Mouse (Mus musculus) MEL (cell line): ENCODE data around the gene Ube2g2. TPM values are rescaled to one million over a fixed set of nuclear protein-coding genes. Genes with fewer than 3 reads are reported as not detected.
A peak's percentile ranks its signal among the peaks of the same experiment; 100 is the strongest.

Experiments
- DNase-seq: peaks from one replicate; pipeline ENCODE4 v3.0.0; 2011; ENCODE audit warnings: low read depth, low spot score
- H3K27ac ChIP-seq: 2 replicates; pipeline ENCODE4 v1.5.1; 2012; ENCODE audit warnings: low read depth, mild to moderate bottlenecking, control low read depth, low read length, moderate library complexity; ENCODE audit not compliant: control insufficient read depth
- H3K27me3 ChIP-seq, 2 experiments: fragments of 150-350 bp in 1 of 2; sonication (generic) in 1 of 2; 2 replicates each; pipeline ENCODE4 v1.6.1; 2012; ENCODE audit warnings: low read length in 2 of 2, mild to moderate bottlenecking in 2 of 2, improper control_type of control experiment in 1 of 2, moderate library complexity in 1 of 2; ENCODE audit not compliant: insufficient read depth in 2 of 2, control insufficient read depth in 1 of 2
- H3K36me3 ChIP-seq, 2 experiments: 2 replicates each; pipeline ENCODE4 v1.6.1; 2012 to 2014; ENCODE audit warnings: low read length in 2 of 2, improper control_type of control experiment in 1 of 2, inconsistent platforms in 1 of 2, mild to moderate bottlenecking in 1 of 2; ENCODE audit not compliant: insufficient read depth in 2 of 2, control insufficient read depth in 1 of 2
- H3K4me1 ChIP-seq, 2 experiments: fragments of 150-350 bp in 1 of 2; sonication (generic) in 1 of 2; 2 replicates each; pipeline ENCODE4 v1.6.1; 2012; ENCODE audit warnings: low read length in 2 of 2, improper control_type of control experiment in 1 of 2, mild to moderate bottlenecking in 1 of 2; ENCODE audit not compliant: insufficient read depth in 2 of 2, control insufficient read depth in 1 of 2
- H3K4me3 ChIP-seq, 2 experiments: fragments of 150-350 bp in 1 of 2; sonication (generic) in 1 of 2; 2 replicates each; pipeline ENCODE4 v1.5.1; 2012; ENCODE audit warnings: low read depth in 2 of 2, low read length in 2 of 2, mild to moderate bottlenecking in 2 of 2, moderate library complexity in 2 of 2, control low read depth in 1 of 2, improper control_type of control experiment in 1 of 2; ENCODE audit not compliant: control insufficient read depth in 1 of 2, insufficient read depth in 1 of 2
- H3K79me2 ChIP-seq: 2 replicates; pipeline ENCODE4 v1.6.1; 2012; ENCODE audit warnings: mild to moderate bottlenecking, low read length, moderate library complexity; ENCODE audit not compliant: control insufficient read depth, poor library complexity, insufficient read depth
- H3K9ac ChIP-seq: 2 replicates; pipeline ENCODE4 v1.6.1; 2012; ENCODE audit warnings: low read depth, mild to moderate bottlenecking, control low read depth, low read length, moderate library complexity; ENCODE audit not compliant: control insufficient read depth, poor library complexity, severe bottlenecking
- H3K9me3 ChIP-seq: fragments of 150-350 bp; sonication (generic); replicated peaks from 2 replicates; pipeline ENCODE4 v1.6.1; 2012; ENCODE audit warnings: mild to moderate bottlenecking, low read length, improper control_type of control experiment, moderate library complexity; ENCODE audit not compliant: insufficient read depth
- CTCF ChIP-seq, 3 experiments: IDR thresholded peaks in 2 of 3; conservative IDR thresholded peaks in 1 of 3; 2 replicates each; pipeline ENCODE4 v1.5.1; 2011 to 2012; ENCODE audit warnings: low read length in 3 of 3, low read depth in 2 of 3, mild to moderate bottlenecking in 2 of 3, improper control_type of control experiment in 1 of 3, inconsistent platforms in 1 of 3, mixed read lengths in 1 of 3, moderate library complexity in 1 of 3; ENCODE audit not compliant: control insufficient read depth in 1 of 3, insufficient read depth in 1 of 3, poor library complexity in 1 of 3, severe bottlenecking in 1 of 3
- ETS1 ChIP-seq: IDR thresholded peaks from 2 replicates; pipeline ENCODE4 v1.6.1; 2012; ENCODE audit warnings: low read depth, mild to moderate bottlenecking, inconsistent platforms, low read length, improper control_type of control experiment, moderate library complexity
- HCFC1 ChIP-seq: IDR thresholded peaks from 2 replicates; pipeline ENCODE4 v1.6.1; 2012; ENCODE audit warnings: low read depth, mild to moderate bottlenecking, inconsistent platforms, low read length, improper control_type of control experiment, moderate library complexity
- MAFK ChIP-seq: IDR thresholded peaks from 2 replicates; pipeline ENCODE4 v1.6.1; 2011; ENCODE audit warnings: low read depth, mild to moderate bottlenecking, low read length, improper control_type of control experiment, borderline replicate concordance
- MEF2A ChIP-seq: IDR thresholded peaks from 2 replicates; pipeline ENCODE4 v1.6.1; 2014; ENCODE audit warnings: low read depth, mild to moderate bottlenecking, inconsistent platforms, low read length, improper control_type of control experiment; ENCODE audit not compliant: poor library complexity, insufficient replicate concordance, severe bottlenecking; ENCODE audit errors: extremely low read depth
- MXI1 ChIP-seq: IDR thresholded peaks from 2 replicates; pipeline ENCODE4 v1.6.1; 2011; ENCODE audit warnings: mild to moderate bottlenecking, low read depth, low read length, improper control_type of control experiment
- RCOR1 ChIP-seq: IDR thresholded peaks from 2 replicates; pipeline ENCODE4 v1.6.1; 2012; ENCODE audit warnings: low read depth, mild to moderate bottlenecking, inconsistent platforms, low read length, improper control_type of control experiment
- SMC3 ChIP-seq: IDR thresholded peaks from 2 replicates; pipeline ENCODE4 v1.6.1; 2011; ENCODE audit warnings: low read depth, low read length, improper control_type of control experiment
- ZKSCAN1 ChIP-seq: IDR thresholded peaks from 2 replicates; pipeline ENCODE4 v1.6.1; 2012; ENCODE audit warnings: low read depth, mild to moderate bottlenecking, inconsistent platforms, low read length, improper control_type of control experiment, moderate library complexity
- ZNF384 ChIP-seq: IDR thresholded peaks from 2 replicates; pipeline ENCODE4 v1.6.1; 2012; ENCODE audit warnings: low read depth, mild to moderate bottlenecking, inconsistent platforms, low read length, improper control_type of control experiment
- polyA plus RNA-seq, 2 experiments: library from polyadenylated mRNA; stranded (reverse) in 1 of 2; unstranded in 1 of 2; fragments of >175 nt in 1 of 2; fragments of >200 nt in 1 of 2; gene quantifications; 2 replicates each; pipeline versions ENCODE4 v1.2.1 to v1.2.4; 2012; ENCODE audit warnings: low replicate concordance in 2 of 2, low read depth in 1 of 2; ENCODE audit not compliant: insufficient read length in 2 of 2, insufficient read depth in 1 of 2, missing spikeins in 1 of 2
- total RNA-seq: library from RNA; depleted of rRNA; stranded (reverse); fragments of 300-350 nt; gene quantifications from 2 replicates; pipeline ENCODE4 v1.2.3, GENCODE M21; 2012

Gene Ube2g2
- total and polyA plus RNA-seq, 3 experiments, result 62.4 to 112 TPM; not detected in 1

- no peak overlapping the region for H3K27ac ChIP-seq
- H3K9ac ChIP-seq, result no peak overlapping the region
- TF ChIP-seq MEF2A (no peak), ETS1 (no peak), CTCF (IDR thresholded peaks at IDR 0.05 in 2 of 3, conservative IDR thresholded peaks at IDR 0.05 in 1 of 3; ENCODE audit: control insufficient read depth in 1 of 3, insufficient read depth in 1 of 3, low read depth in 2 of 3, low read length in 3 of 3, poor library complexity in 1 of 3, severe bottlenecking in 1 of 3) (no peak), SMC3 (no peak), HCFC1 (no peak), MAFK (peak; percentile 65; the same call in 1 of the 2 replicates)
- H3K4me1 ChIP-seq, result no peaks in the 10 kb centered on the region
- H3K4me3 ChIP-seq, result no peak overlapping the region
- H3K79me2 ChIP-seq, result no peaks in the 10 kb centered on the region; the same call in 1 of the 2 replicates
- H3K27me3 ChIP-seq, result no peaks in the 10 kb centered on the region
- no peaks in the 10 kb centered on the region for H3K9me3 ChIP-seq
- H3K36me3 ChIP-seq, result peaks cover 0 to 27% of the 10 kb centered on the region in 2 experiments; a peak in 2 of 4 replicates
- DNase-seq, result no peak
These were observed 6.4 kb upstream of the Ube2g2 start for GRCm38 (mm10) chr10:77615647-77616046.

DNA sequence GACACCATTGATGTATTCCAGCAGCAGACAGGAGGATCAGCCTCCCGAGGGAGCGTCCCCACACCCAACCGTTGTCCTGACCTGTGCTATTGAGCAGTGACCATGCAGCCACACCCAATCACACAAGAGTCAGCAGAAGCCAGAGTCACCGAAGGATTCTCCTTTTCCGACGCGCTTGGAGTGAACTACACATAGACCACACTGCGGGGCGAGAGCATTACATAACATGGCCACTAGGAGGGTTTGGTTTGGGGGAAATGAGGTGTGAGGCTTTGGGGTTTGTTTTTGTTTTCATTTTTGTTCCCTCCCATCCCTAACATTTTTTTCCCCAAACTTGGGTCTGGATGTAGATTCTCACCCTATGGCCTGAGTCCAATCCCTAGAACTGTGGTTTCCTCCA lies 5.9 kb upstream of the Ube2g2 start:
- no peak overlapping the region for H3K4me3 ChIP-seq
- no peak for DNase-seq
- no peaks in the 10 kb centered on the region for H3K4me1 ChIP-seq
- H3K9me3 ChIP-seq, result no peaks in the 10 kb centered on the region
- no peak overlapping the region for H3K9ac ChIP-seq
- H3K36me3 ChIP-seq, result peaks cover 0 to 27% of the 10 kb centered on the region in 2 experiments; a peak in 2 of 4 replicates
- no peaks in the 10 kb centered on the region for H3K79me2 ChIP-seq
- no peak overlapping the region for H3K27ac ChIP-seq
- no peaks in the 10 kb centered on the region for H3K27me3 ChIP-seq
- TF ChIP-seq CTCF (IDR thresholded peaks at IDR 0.05 in 2 of 3, conservative IDR thresholded peaks at IDR 0.05 in 1 of 3; ENCODE audit: control insufficient read depth in 1 of 3, insufficient read depth in 1 of 3, low read depth in 2 of 3, low read length in 3 of 3, poor library complexity in 1 of 3, severe bottlenecking in 1 of 3), result peak in 1 of 3 experiments; percentile 32; a peak in 1 of 6 replicates
- TF ChIP-seq RCOR1, result no peak

- TF ChIP-seq CTCF (IDR thresholded peaks at IDR 0.05 in 2 of 3, conservative IDR thresholded peaks at IDR 0.05 in 1 of 3; ENCODE audit: control insufficient read depth in 1 of 3, insufficient read depth in 1 of 3, low read depth in 2 of 3, low read length in 3 of 3, poor library complexity in 1 of 3, severe bottlenecking in 1 of 3) (no peak), ZKSCAN1 (no peak), ZNF384 (no peak), MXI1 (no peak)
- Histone ChIP-seq H3K27ac (no peak overlapping the region), H3K4me3 (no peak overlapping the region), H3K9ac (no peak overlapping the region), H3K4me1 (peaks cover 0 to 2% of the 10 kb centered on the region in 2 experiments; a peak in 1 of 4 replicates), H3K27me3 (no peaks in the 10 kb centered on the region), H3K36me3 (peaks cover 0 to 20% of the 10 kb centered on the region in 2 experiments; a peak in 2 of 4 replicates), H3K9me3 (no peaks in the 10 kb centered on the region), H3K79me2 (peaks cover 1% of the 10 kb centered on the region; the same call in 1 of the 2 replicates)
- DNase-seq, result no peak
These were observed 5.1 kb upstream of the Ube2g2 start for GRCm38 (mm10) chr10:77616926-77617325.
